ENCODE assay signal across 17 mouse cellular contexts in genomic region chr4:34407181-34407580, GRCm38 (mm10).
"Had no signal": no experiment of that assay in that cellular context is flagged by ENCODE, and none has a peak within 500 bp of the region (broad histone marks: within the 10 kb centered on the region; RNA-seq: fewer than 3 reads in every experiment).

No protein-coding gene starts in this region.

- DNase-seq: liver; liver, embryonic 13.5 days; liver, postnatal 0 days; lung, postnatal 14 days; retina, postnatal 1 day; right cerebral cortex, postnatal 4 days; spleen, adult 18-20 months; thymus, adult 18-20 months; thymus, postnatal 14 days had no signal

- H3K27ac ChIP-seq: layer of hippocampus, adult 2 months; limb, embryonic 12.5 days; liver, embryonic 13.5 days; lung, embryonic 15.5 days; macrophage; midbrain, embryonic 12.5 days; neural tube, embryonic 13.5 days had no signal

- H3K4me3 ChIP-seq: layer of hippocampus, adult 2 months; limb, embryonic 12.5 days; liver, embryonic 13.5 days; lung, embryonic 15.5 days; megakaryocyte, embryonic 14.5 days; midbrain, embryonic 12.5 days; neural tube, embryonic 13.5 days had no signal

- H3K27me3 ChIP-seq: limb, embryonic 12.5 days; liver, embryonic 13.5 days; lung, embryonic 15.5 days; megakaryocyte, embryonic 14.5 days; midbrain, embryonic 12.5 days; neural tube, embryonic 13.5 days had no signal

- H3K36me3 ChIP-seq: limb, embryonic 12.5 days; liver, embryonic 13.5 days; lung, embryonic 15.5 days; midbrain, embryonic 12.5 days; neural tube, embryonic 13.5 days had no signal

- H3K9me3 ChIP-seq: limb, embryonic 12.5 days; liver, embryonic 13.5 days; lung, embryonic 15.5 days; midbrain, embryonic 12.5 days; neural tube, embryonic 13.5 days had no signal

- H3K4me2 ChIP-seq: limb, embryonic 12.5 days; liver, embryonic 13.5 days; lung, embryonic 15.5 days; midbrain, embryonic 12.5 days; neural tube, embryonic 13.5 days had no signal

- H3K4me1 ChIP-seq: limb, embryonic 12.5 days; liver, embryonic 13.5 days; lung, embryonic 15.5 days; midbrain, embryonic 12.5 days; neural tube, embryonic 13.5 days had no signal

- H3K9ac ChIP-seq: limb, embryonic 12.5 days; liver, embryonic 13.5 days; liver, postnatal 0 days; lung, embryonic 15.5 days; midbrain, embryonic 12.5 days; neural tube, embryonic 13.5 days had no signal

- ATAC-seq: liver, postnatal 0 days; midbrain, embryonic 16.5 days had no signal
